Mouse (Mus musculus) heart, postnatal 14 days (tissue): ENCODE measurements around the gene Nsl1. TPM values are rescaled to one million over a fixed set of nuclear protein-coding genes. Genes with fewer than 3 reads are reported as not detected.

Source experiments
- DNase-seq, 2 experiments: peaks; one replicate each; pipeline ENCODE4 v3.0.0; 2021 to 2022
- intact Hi-C: fragments of 180-260 bp; cut with DNase I; formaldehyde crosslinking; loops from one replicate; pipeline ENCODE4 v1.15.1; 2025
- total RNA-seq, 2 experiments: library from RNA; stranded (reverse); gene quantifications; 2 replicates each; pipeline ENCODE4 v1.2.3; 2021

Gene Nsl1
- total RNA-seq, 2 experiments from 2014 or later: 0.65 to 1.4 TPM

DNA sequence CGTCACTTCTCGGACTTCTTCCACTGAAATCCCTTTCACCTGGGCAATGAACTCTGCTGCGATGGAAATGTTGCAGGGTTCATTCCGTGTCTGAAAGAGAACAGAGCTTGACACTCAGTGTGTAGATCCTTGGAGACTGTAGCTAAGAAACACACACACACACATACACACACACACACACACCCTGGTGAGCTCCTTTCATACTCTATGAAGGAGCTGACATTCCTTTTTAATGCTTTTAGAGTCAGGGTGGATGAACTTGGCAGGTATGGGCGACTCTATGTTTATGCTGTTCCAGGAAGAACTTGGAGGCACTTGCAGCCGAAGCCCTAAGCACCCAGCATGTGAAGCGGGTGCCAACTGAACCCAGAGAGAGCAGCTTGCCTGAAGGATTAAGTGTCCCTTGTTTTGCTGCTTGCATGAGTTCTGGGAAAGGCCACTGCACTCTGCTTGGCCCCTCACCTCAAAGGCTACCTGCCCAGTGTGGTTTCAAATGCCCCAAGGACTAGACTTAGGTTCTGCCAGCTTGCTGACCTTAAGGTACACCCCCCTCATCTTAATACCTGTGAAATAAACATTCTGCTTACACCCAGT is 16.5 kb upstream of the Nsl1 start:
- intact Hi-C loops: no loop called here
- no peak for DNase-seq

DNA sequence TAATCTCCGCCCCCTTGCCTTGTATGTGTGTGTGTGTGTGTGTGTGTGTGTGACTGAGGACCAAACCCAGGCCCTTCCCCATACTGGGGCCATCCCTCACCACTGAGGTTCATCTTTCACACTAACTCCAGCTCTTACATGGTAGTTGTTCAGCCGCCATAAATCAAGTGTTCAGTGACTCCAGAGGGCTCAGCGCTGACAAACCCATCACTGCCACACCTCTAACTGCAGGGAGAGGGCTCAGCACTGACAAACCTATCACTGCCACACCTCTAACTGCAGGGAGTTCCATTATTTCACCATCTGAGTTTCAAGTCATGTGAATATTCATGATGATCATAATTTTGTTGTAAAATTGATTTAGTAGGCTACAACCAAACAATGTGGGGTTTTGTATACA is 9.3 kb upstream of the Nsl1 start:
- intact Hi-C loops: no loop called here
- no peak for DNase-seq

DNA sequence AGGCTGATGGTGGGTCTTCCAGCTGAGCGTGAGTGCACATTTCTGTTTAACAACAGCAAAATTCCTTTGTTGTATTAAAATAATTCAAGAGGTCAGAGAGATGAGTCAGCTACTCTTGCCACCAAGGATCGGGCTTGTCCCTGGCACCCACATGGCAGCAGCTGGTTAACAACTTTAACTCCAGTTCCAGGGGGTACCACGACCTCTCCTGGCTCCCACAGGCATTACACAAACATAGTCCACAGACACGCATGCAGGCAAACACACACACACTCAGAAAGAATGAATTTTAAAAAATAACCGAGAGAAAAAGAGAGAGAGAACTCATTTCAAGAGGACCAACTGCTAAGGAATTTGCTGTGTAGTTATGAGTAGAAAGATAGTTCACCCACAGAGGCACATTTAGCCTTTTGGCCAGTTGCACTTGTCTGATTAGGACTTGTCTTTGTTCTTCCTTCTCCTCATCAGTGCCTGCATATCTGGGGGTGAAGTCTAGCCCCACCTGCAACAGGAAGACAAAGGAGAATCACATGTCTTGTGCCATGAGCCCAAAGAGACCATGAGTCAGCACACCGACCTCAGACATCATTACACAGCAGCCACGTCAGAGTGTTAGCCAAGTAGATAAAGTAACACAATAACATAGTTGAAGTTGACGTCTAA is 7.8 kb upstream of the Nsl1 start:
- no peak for DNase-seq
- intact Hi-C loops: no loop called here

DNA sequence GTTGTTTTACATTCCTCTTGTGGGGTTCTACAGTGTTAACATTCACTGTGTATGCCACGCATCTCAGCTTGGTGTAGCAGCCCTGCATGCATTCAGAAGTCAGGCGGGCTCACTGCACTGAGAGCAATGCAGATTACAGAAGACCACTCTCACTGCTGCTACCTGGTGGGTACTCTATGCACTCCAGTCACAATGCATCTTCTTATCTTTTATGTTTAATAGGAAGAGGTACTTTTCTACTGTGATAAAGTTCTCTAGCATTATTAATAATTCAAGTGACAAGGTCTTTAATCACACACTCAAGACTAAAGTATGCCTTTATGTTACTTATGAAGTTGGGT is 7.3 kb upstream of the Nsl1 start:
- intact Hi-C loops: no loop called here
- no peak for DNase-seq

DNA sequence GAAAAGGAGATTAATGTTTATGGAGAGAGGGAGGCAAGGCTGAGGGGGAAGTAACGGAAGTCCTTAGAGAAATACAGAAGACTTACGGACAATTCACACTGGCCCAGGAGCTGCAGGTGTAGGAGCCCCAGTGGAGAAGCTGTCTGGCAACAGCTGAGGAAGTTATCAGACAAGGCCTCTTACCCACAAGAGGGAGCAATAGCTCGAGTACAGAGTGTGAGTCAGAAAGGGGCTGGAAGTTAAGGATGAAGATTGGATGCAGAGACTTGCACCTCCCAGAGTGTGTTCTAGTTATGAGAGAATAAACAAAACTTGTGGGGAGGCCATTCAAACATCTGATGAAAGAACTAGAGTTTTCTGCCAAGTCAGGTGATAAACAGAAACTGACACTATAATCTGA is 5.4 kb upstream of the Nsl1 start:
- intact Hi-C loops: no loop called here
- DNase-seq: no peak

DNA sequence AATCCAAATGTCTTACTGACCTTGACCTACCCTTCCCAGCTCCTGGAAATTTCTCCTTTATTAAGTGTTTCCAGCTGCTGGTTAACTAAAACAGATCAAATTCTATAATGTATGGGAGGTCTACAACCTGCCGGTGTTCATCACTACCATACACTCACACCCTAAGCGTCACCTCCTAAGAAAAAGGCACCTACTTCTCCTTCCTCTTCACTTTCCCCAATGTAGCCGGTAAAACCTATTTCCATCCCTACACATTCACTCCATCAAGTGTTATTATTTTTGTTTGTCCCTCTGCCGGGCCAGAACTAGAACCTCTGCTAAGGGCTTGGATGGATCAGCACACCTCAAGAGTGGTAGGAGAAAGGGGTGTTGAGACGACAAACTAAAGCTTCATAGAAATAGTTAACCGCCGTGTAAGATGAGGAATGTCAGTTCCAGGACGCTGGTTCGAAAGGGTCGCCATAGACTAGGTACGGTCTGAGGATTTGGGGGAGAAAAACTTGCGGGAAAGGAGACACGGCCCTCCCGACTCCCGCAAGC is 501 bp upstream of the Nsl1 start:
- intact Hi-C loops: no loop called here
- DNase-seq: no peak

DNA sequence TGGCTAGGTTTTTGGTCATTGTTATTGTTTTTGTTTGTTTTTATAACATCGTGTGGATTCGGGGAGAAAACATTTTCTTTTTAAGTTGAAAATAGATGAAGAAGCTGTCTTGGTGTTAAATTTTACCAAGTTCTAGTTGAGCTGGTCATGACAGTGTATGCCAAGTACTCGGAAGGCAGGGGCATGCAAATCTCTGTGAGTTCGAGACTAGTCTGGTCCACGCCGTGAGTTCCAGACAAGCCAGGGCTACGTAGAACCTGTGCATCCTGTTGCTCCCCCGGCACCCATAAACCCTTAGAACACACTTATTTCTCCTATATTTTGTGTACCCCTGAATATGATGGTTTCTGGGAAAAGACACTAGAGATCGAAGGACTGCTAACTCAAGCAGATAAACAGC is 888 bp downstream of the Nsl1 start:
- no peak for DNase-seq
- intact Hi-C loops: no loop called here

DNA sequence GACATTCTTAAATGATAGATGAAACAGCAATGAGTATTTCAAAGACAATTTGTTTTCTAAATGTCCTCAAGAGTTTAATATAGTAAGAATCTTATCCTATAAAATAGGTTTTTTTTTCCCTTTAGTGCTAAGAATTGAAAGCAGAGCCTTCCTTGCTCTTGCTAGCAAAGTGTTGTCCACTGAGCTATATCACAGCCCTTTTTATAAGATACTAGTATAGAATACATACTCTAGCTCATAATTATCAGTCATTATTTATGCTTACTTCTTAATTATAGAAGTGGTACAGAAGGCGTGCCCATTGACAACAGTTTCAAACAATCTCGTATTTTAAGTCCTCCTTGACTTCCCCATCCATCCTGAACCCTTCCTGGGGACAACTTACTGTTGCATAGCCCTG is 1.7 kb downstream of the Nsl1 start:
- intact Hi-C loops: no loop called here
- no peak for DNase-seq

DNA sequence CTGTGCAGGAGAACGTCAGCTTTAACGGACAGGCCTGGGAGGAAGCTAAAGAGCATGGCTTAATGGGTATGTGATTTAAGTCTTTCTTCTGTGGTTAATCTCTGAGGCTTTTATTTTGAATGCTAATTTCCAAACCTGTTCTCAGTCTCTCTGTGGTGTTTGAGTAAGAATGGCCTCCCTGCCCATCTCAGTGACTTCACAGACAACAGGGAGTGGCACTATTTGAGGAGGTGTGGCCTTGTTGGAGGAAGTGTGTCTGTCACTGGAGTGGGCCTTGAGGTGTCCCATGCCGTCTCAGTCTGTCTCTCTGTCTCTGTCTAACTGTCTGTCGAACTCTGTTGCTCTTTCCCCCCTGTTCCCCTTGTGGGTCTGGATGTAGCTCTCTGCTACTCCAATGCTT is 2.4 kb downstream of the Nsl1 start:
- no peak for DNase-seq
- intact Hi-C loops: no loop called here

DNA sequence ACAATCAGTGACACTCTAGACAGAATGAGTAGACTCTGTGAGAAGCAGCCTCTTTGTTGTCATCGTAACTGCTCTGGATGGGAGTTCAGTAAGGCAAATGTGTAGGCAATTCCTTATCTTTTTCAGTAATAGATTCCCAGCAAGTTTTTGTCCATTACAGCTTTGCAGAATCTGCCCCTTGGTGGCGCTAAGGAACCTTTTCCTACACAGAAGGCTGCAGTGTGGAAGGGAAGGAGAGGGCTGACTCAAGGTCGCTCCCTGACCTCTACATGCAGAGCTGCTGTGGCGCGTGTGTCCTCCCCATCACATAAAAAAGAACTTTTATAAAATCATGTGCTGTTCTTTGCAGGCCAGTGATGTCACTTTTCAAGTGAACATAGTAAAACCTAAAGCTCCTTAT is 5.6 kb downstream of the Nsl1 start:
- intact Hi-C loops: no loop called here

DNA sequence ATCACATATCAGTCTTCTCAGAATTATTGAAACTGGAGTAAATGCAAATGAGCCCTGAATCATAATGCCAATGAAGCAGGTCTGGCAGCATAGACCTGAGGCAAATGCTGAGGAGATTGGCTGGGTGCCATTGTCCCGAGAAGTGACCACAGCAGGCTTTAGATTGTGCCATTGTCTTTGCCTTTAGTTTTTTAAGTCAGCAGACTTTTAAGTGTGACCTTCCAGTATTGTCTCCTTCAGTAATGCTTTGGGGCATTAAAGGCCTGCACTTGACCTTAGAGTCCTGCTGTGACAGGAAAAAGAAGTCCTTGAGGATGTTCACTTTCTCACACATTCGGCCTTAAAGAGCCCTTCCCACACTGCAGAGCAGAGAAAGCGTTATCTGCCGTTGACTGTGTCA is 7.4 kb downstream of the Nsl1 start:
- intact Hi-C loops: loop anchor here (5.0 kb wide), 1 partner anchor 57 kb away; no protein-coding TSS in a partner anchor
- no peak for DNase-seq

More for the DNA sequence above, 5.6 kb downstream of the Nsl1 start:
- DNase-seq: peak in 1 of 2 experiments; percentile 20

DNA sequence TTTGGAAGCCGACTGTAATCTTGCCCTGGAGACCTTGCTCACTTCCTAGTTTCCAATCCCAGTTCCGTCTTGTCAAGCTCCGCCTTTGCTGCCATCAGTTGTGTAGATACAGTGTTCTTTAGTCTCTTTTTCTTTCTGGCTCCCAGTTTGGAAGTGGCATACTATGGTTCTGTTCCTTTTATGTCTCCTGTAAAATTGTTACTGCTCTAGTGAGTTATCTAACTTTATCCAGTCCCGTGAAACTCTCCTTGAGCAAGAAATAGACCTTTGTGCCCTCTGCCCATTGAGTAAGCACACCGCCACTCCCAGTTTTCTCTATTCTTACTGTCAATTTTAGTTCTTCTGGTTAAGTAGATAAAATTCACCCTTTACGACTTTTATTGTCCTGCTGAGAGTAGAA is 8.8 kb downstream of the Nsl1 start:
- intact Hi-C loops: loop anchor here (5.0 kb wide), 1 partner anchor 56 kb away; no protein-coding TSS in a partner anchor
- DNase-seq: no peak

DNA sequence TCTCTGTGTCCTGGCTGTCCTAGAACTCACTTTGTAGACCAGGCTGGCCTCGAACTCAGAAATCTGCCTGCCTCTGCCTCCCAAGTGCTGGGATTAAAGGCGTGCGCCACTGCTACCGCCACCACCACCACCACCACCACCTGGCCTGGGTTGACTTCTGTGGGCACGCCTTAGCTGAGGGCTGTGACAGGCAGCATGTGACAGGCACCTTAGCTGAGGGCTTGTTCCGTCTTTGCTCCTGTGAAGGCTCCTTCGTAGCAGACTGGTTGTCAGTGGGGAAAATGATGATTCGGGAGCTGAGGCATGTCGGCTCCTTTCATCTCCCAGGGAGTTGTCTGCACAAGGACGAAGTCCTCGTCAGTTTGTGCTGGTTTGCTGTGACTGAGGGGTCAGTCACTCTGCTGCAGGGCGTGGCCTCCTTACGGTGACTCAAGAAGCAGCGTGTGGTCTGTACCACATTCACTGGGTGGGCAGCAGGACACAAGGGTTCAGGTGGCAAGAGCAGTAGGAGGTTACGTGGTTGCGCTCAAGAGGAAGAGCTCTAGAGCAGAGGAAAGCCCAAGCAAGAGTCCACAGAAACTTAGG is 9.6 kb downstream of the Nsl1 start:
- intact Hi-C loops: loop anchor here (5.0 kb wide), 1 partner anchor 55 kb away; no protein-coding TSS in a partner anchor
- DNase-seq: no peak

DNA sequence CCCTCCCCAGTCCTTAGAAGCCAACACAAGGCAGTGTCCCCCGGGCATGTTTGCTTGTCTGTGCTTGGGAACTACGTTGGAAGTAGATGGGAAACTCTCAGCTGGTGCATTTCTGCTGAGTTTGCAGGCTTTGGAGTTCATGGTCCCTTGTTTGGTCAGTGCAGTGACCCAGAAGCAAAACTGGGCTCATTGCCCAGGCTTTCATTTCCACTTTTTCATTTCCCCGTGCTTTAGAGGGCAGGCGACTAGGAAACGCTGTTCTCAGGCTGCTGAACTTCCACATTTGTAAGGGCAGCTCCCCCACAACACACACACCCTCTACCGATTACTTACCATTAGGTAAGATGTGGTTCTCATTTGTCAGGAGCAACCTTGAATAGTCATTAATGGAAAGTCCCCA is 10.2 kb downstream of the Nsl1 start:
- DNase-seq: peak; percentile 46 to 61
- intact Hi-C loops: loop anchor here (5.0 kb wide), 1 partner anchor 54 kb away; no protein-coding TSS in a partner anchor

DNA sequence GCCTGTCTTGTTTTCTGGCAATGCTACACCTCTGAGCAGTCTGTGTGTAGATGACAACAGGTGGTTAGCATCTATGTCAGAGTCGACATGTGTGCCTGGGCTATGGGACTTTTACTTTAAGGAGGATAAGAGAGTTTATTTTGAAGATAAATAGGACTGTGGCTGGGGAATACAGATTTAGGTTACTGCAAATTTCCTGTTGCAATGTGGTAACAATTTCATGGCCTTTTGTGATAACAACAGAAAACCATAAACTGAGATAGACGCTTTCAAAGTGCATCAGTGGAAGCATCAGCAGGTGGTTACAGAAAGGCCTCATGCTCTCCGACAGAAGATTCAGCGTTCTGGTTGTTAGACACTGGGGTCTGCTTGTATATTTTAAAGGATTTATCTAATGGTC is 10.7 kb downstream of the Nsl1 start:
- intact Hi-C loops: loop anchor here (5.0 kb wide), 1 partner anchor 54 kb away; no protein-coding TSS in a partner anchor
- DNase-seq: no peak

DNA sequence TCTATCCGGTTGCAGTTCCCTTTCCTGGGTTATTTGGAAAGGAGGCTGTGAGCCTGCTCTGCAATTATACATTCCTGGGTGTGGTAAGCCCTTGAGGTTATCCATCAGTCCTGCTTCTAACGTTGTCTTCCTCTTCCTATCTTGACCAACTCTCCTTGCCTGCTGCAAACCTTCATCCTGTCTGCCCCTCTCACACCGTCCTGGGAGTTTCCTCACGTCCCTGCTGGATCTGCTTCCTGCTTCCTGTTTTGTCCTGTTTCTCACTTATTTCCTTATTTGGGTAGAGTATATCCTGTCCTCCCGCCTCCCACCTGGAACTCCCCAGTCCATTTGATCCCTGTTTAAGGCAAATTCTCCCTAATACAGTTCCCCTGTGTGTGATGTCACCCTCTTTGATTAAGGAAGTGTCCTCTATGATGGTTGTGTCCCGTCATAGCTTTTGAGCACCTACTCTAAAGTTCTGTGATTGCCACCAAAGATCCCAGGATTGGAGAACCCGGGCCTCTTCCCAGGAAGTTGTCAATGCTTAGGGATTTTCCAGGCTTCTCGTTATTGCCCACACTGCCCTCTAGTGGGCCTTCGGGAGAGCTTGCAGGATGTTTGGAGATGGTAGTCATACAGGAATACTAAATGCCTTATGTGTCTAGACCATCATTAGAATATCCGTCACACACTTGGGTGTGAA is 12.5 kb downstream of the Nsl1 start:
- DNase-seq: peak; percentile 64 to 72
- intact Hi-C loops: loop anchor here (1.0 to 5.0 kb wide), 2 partner anchors 73 to 131 kb away; no protein-coding TSS in a partner anchor

DNA sequence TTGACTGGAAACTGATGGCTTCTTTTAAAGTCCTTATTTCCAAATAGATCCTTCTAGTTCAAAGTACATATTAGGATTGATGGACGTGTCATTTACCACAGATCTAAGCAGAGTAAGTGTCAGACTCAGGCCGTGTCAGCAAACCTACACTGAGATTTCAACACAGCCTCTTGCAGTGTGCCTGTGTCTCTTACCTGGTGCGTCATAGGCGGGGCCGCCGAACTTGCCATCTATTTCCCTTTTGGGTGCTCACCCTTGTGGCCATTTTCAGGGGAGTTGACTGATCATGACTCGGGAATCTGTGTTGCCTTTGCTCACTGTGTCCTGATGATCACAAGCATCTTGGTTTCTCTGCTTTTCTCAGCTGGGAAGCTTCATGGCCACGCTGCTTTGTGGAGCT is 20.4 kb downstream of the Nsl1 start:
- intact Hi-C loops: no loop called here
- DNase-seq: no peak

DNA sequence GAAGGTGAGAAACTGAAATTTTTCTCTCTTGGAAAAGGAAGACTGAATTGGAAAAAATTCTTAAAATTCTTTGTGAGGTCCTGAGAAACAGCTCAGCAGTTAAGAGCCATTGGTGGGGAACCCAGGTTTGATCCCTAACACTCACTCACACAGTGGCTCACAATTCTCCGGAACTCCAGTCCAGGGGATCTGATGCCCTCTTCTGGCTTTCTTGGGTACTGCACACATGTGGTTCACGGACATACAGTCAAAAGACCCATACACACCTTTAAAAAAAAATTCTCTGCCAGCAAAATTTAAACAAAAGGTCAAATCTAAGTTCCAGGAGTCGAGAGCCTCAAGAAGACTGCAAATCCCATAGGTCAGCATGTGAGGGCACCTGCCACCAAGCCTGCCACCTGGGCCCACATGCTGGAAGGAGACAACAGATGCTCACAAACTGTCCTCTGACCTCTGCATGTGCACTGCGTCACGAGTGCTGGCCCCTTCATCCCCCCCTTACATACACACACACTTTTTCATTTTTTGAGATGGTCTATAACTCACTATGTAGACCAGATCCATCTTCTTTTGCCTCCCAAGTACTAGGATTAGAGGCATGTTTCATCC is 22.2 kb downstream of the Nsl1 start:
- intact Hi-C loops: loop anchor here (5.0 kb wide), 1 partner anchor 42 kb away; no protein-coding TSS in a partner anchor
- peak; percentile 54 to 77 for DNase-seq

DNA sequence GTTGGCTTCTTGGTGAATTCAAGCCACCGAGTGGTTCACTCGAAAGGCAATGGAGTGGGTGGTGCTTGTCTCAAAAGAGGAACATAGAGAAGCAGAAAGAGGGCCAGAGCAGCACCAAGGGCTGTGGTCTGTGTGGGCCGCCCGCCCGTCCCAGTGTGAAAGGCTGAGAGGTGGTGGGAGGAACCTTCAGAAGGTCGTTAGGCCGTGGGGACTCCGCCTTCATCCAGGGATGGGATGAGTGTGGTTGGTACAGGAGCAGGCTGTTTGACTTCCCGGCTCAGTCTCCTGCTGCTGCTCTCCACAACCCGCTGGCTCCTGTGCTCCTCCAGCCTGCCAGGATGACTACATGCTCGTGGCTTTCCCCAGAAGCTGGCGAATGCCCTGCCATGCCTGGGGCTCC is 22.8 kb downstream of the Nsl1 start:
- intact Hi-C loops: loop anchor here (5.0 kb wide), 1 partner anchor 42 kb away; no protein-coding TSS in a partner anchor
- no peak for DNase-seq

DNA sequence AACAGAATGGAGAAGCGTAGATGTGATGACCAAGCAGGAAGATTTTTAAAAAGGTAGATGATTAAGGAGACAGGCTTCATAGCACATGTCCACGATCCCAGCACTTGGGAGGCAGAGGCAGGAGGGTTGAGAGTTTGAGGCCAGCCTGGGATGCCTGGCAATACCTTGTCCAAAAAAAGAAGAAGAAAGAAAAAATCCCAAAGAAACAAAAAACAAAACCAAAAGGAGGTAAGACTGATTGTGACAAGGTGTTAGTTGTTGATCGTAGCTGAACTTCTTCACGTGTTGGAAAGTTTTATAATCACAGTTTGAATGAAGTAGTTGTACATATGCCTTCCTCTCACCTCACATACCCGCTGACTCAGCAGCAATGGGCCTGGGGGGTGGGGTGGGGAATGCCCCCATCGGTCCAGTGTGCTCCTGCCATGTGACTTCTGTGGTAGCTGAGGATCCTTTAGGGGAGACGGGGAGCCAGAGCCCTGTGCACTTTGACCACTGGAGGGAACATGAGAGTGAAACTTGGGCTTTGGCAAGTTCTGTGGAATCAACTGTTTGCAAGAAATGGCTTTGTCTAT is 23.6 kb downstream of the Nsl1 start:
- DNase-seq: no peak
- intact Hi-C loops: loop anchor here (5.0 kb wide), 1 partner anchor 41 kb away; no protein-coding TSS in a partner anchor
